ENCODE assay signal across 13 mouse cellular contexts in genomic region chr19:45458702-45459101, GRCm38 (mm10).
A peak's percentile ranks its signal among the peaks of the same experiment; 100 is the strongest.
DNase-seq lines count a peak whose midpoint lies in the region; ATAC-seq lines count a peak whose summit lies in the region.
"Had no signal": no experiment of that assay in that cellular context is flagged by ENCODE, and none has a peak within 500 bp of the region (broad histone marks: within the 10 kb centered on the region; RNA-seq: fewer than 3 reads in every experiment).

No protein-coding gene starts in this region.

- H3K4me2 ChIP-seq in heart, embryonic 11.5 days: no peak overlapping the region
- H3K4me2 ChIP-seq in midbrain, embryonic 13.5 days (replicated peaks): no peak overlapping the region
- H3K4me2 ChIP-seq: heart, embryonic 15.5 days had no signal

- H3K9ac ChIP-seq in heart, embryonic 11.5 days (ENCODE audit: low read depth, low read length): no peak overlapping the region
- H3K9ac ChIP-seq in midbrain, embryonic 13.5 days (replicated peaks): no peak overlapping the region
- H3K9ac ChIP-seq: heart, embryonic 15.5 days had no signal

- no peaks in the 10 kb centered on the region for H3K4me1 ChIP-seq in heart, embryonic 11.5 days (ENCODE audit: control insufficient read depth, insufficient read depth, low read length)
- peaks cover 32% of the 10 kb centered on the region for H3K4me1 ChIP-seq in midbrain, embryonic 10.5 days
- peaks cover 21% of the 10 kb centered on the region for H3K4me1 ChIP-seq in midbrain, embryonic 13.5 days (replicated peaks)
- H3K4me1 ChIP-seq: heart, embryonic 15.5 days had no signal

- DNase-seq in heart, adult 8-10 months (ENCODE audit: low spot score): peak; percentile 48
- DNase-seq in midbrain, embryonic 10.5 days (ENCODE audit: low spot score): peak; percentile 62
- DNase-seq in embryo, embryonic 10.5 days (ENCODE audit: low spot score): peak; percentile 88
- peak; percentile 82 for DNase-seq in retina, postnatal 1 day
- DNase-seq in cerebellum, adult 9-10 months: no peak
- DNase-seq: adrenal gland, postnatal 14 days; lung, postnatal 36 days; spleen, adult 18-20 months; thymus, postnatal 4 days had no signal

- H3K36me3 ChIP-seq in heart, embryonic 11.5 days (ENCODE audit: control insufficient read depth, insufficient read depth, low read length): no peaks in the 10 kb centered on the region
- no peaks in the 10 kb centered on the region for H3K36me3 ChIP-seq in midbrain, embryonic 10.5 days
- H3K36me3 ChIP-seq in midbrain, embryonic 13.5 days: no peaks in the 10 kb centered on the region
- H3K36me3 ChIP-seq: heart, embryonic 15.5 days had no signal

- no peaks in the 10 kb centered on the region for H3K27me3 ChIP-seq in heart, embryonic 11.5 days (ENCODE audit: control insufficient read depth, insufficient read depth, low read length)
- H3K27me3 ChIP-seq in midbrain, embryonic 10.5 days (ENCODE audit: low read depth, poor library complexity, severe bottlenecking): peaks cover 100% of the 10 kb centered on the region
- H3K27me3 ChIP-seq in midbrain, embryonic 13.5 days: peaks cover 36% of the 10 kb centered on the region
- H3K27me3 ChIP-seq: heart, embryonic 15.5 days had no signal

- no peak overlapping the region for H3K4me3 ChIP-seq in heart, embryonic 11.5 days (ENCODE audit: low read depth, low read length)
- no peak overlapping the region for H3K4me3 ChIP-seq in midbrain, embryonic 10.5 days
- H3K4me3 ChIP-seq in midbrain, embryonic 13.5 days (replicated peaks): no peak overlapping the region
- H3K4me3 ChIP-seq: erythroblast, embryonic 14.5 days; heart, embryonic 15.5 days had no signal

- no peaks in the 10 kb centered on the region for H3K9me3 ChIP-seq in heart, embryonic 11.5 days (replicated peaks; ENCODE audit: control insufficient read depth, low read length)
- H3K9me3 ChIP-seq in midbrain, embryonic 10.5 days (replicated peaks): no peaks in the 10 kb centered on the region
- no peaks in the 10 kb centered on the region for H3K9me3 ChIP-seq in midbrain, embryonic 13.5 days
- H3K9me3 ChIP-seq: heart, embryonic 15.5 days had no signal

- no peak overlapping the region for H3K27ac ChIP-seq in heart, embryonic 11.5 days (ENCODE audit: low read depth, low read length)
- H3K27ac ChIP-seq in midbrain, embryonic 10.5 days (replicated peaks): no peak overlapping the region
- no peak overlapping the region for H3K27ac ChIP-seq in midbrain, embryonic 13.5 days
- H3K27ac ChIP-seq: heart, embryonic 15.5 days had no signal

- no peak for ATAC-seq in heart, embryonic 11.5 days (replicated peaks; ENCODE audit: insufficient number of reproducible peaks, low FRiP score, low TSS enrichment)
- no peak for ATAC-seq in midbrain, embryonic 13.5 days

- WGBS in heart, embryonic 11.5 days (ENCODE audit: insufficient replicate concordance): 71% methylated on average over 7 of the region's 7 CpGs
- WGBS in midbrain, embryonic 10.5 days: 13% methylated on average over 7 of the region's 7 CpGs
- 13% methylated on average over 7 of the region's 7 CpGs for WGBS in midbrain, embryonic 13.5 days
